Mouse (Mus musculus): Measurements from ENCODE around the gene Rdh16.
A peak's percentile ranks its signal among the peaks of the same experiment; 100 is the strongest.
"Not testable (repeated sequence)": the region's sequence is repeated elsewhere in the genome, so short reads cannot be mapped to it uniquely, and the experiment has no call there.

Gene Rdh16

GRCm38 (mm10) chr10:127800891-127801290, at the start of gene Rdh16:
Gene Rdh16, plus strand, starts transcription at chr10:127801152.
- no peak for DNase-seq (ENCODE audit: low spot score)

GRCm38 (mm10) chr10:127751548-127751947, 49.4 kb upstream of the Rdh16 start, which contains the start of gene Gpr182:
Gene Gpr182, minus strand, starts transcription at chr10:127751732.
- DNase-seq (ENCODE audit: low spot score): no peak

GRCm38 (mm10) chr10:127754566-127755166, 46.3 kb upstream of the Rdh16 start:
- DNase-seq (ENCODE audit: low spot score): no peak

- DNase-seq (ENCODE audit: low spot score): no peak
Measured at GRCm38 (mm10) chr10:127755246-127755645, 45.7 kb upstream of the Rdh16 start.

GRCm38 (mm10) chr10:127755770-127756468, 45.0 kb upstream of the Rdh16 start:
- DNase-seq (ENCODE audit: low spot score): no peak

GRCm38 (mm10) chr10:127759181-127760110, 41.5 kb upstream of the Rdh16 start, which contains the start of the genes Rdh1 and Rdh16f1:
Gene Rdh1, plus strand, starts transcription at chr10:127759721.
Gene Rdh16f1, plus strand, starts transcription at chr10:127759787.
- DNase-seq (ENCODE audit: low spot score): no peak

GRCm38 (mm10) chr10:127762926-127763325, 38.0 kb upstream of the Rdh16 start:
- not testable (repeated sequence) for DNase-seq (ENCODE audit: low spot score)

GRCm38 (mm10) chr10:127763914-127764680, 36.9 kb upstream of the Rdh16 start:
- no peak for DNase-seq (ENCODE audit: low spot score)

GRCm38 (mm10) chr10:127766564-127766963, 34.4 kb upstream of the Rdh16 start:
- no peak for DNase-seq (ENCODE audit: low spot score)

GRCm38 (mm10) chr10:127776011-127776410, 24.9 kb upstream of the Rdh16 start, which contains the start of gene Rdh9:
Gene Rdh9, plus strand, starts transcription at chr10:127776386.
- DNase-seq (ENCODE audit: low spot score): no peak

GRCm38 (mm10) chr10:127782321-127782720, 18.6 kb upstream of the Rdh16 start:
- DNase-seq (ENCODE audit: low spot score): not testable (repeated sequence)

- DNase-seq (ENCODE audit: low spot score): not testable (repeated sequence)
Measured at GRCm38 (mm10) chr10:127785411-127785810, 15.5 kb upstream of the Rdh16 start.

- no peak for DNase-seq (ENCODE audit: low spot score)
Measured at GRCm38 (mm10) chr10:127799295-127799694, 1.7 kb upstream of the Rdh16 start.

- no peak for DNase-seq (ENCODE audit: low spot score)
Measured at GRCm38 (mm10) chr10:127801612-127802011, 660 bp downstream of the Rdh16 start.

GRCm38 (mm10) chr10:127802236-127802635, 1.3 kb downstream of the Rdh16 start:
- no peak for DNase-seq (ENCODE audit: low spot score)

- no peak for DNase-seq (ENCODE audit: low spot score)
Measured at GRCm38 (mm10) chr10:127804416-127804815, 3.5 kb downstream of the Rdh16 start.

GRCm38 (mm10) chr10:127815888-127816287, 14.9 kb downstream of the Rdh16 start:
- DNase-seq (ENCODE audit: low spot score): no peak

- not testable (repeated sequence) for DNase-seq (ENCODE audit: low spot score)
Measured at GRCm38 (mm10) chr10:127817268-127817910, 16.4 kb downstream of the Rdh16 start.

- not testable (repeated sequence) for DNase-seq (ENCODE audit: low spot score)
Measured at GRCm38 (mm10) chr10:127821806-127822205, 20.9 kb downstream of the Rdh16 start.

GRCm38 (mm10) chr10:127825386-127825785, 24.4 kb downstream of the Rdh16 start:
- DNase-seq (ENCODE audit: low spot score): peak; percentile 32

GRCm38 (mm10) chr10:127829121-127829520, 28.2 kb downstream of the Rdh16 start:
- DNase-seq (ENCODE audit: low spot score): no peak
